Comparison of ENCODE assay signal across 21 mouse cellular contexts in the genomic region with DNA sequence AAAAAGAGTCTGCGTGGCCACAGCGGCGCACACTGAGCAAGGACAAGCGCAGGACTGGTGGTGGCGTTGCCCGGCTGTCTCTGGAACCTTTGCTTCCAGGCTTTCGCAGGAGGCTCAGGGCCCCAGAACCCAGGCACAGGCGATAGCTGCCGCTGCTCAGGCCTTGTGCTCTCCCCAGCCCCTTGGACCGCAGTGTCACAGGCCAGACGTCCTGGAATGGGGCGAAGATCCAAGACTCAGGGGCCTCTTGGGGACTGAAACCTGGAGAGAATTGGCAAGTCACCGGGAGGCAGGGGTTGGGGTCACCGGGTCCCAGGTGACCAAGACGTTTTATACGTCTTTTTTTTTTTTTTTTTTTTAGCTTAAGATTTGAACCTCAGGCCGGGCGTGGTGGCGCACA. TPM values are rescaled to one million over a fixed set of nuclear protein-coding genes. Genes with fewer than 3 reads are reported as not detected.
DNase-seq lines count a peak whose midpoint lies in the region; ATAC-seq and TF ChIP-seq lines count a peak whose summit lies in the region.
"Had no signal": no experiment of that assay in that cellular context is flagged by ENCODE, and none has a peak within 500 bp of the region (broad histone marks: within the 10 kb centered on the region; RNA-seq: fewer than 3 reads in every experiment).

No protein-coding gene starts in this region.

- peaks cover 31% of the 10 kb centered on the region for H3K36me3 ChIP-seq in heart, embryonic 12.5 days
- H3K36me3 ChIP-seq in liver, embryonic 11.5 days (ENCODE audit: control insufficient read depth, insufficient read depth, low read length) = peaks cover 16% of the 10 kb centered on the region
- H3K36me3 ChIP-seq in liver, embryonic 12.5 days = peaks cover 32% of the 10 kb centered on the region
- peaks cover 15% of the 10 kb centered on the region; the same call in 1 of the 2 replicates for H3K36me3 ChIP-seq in ES-E14 (ENCODE audit: control insufficient read depth, insufficient read depth, low read length, poor library complexity, severe bottlenecking)
- peaks cover 39% of the 10 kb centered on the region for H3K36me3 ChIP-seq in embryonic facial prominence, embryonic 10.5 days (replicated peaks)

- ATAC-seq in heart, embryonic 12.5 days (ENCODE audit: insufficient number of reproducible peaks, low FRiP score) = no peak
- ATAC-seq in liver, embryonic 11.5 days (replicated peaks; ENCODE audit: low FRiP score) = no peak
- ATAC-seq in liver, embryonic 12.5 days = no peak
- ATAC-seq: forebrain, embryonic 16.5 days had no signal

- H3K4me2 ChIP-seq in heart, embryonic 12.5 days = peak overlapping the region; percentile 77; the same call in 1 of the 2 replicates
- H3K4me2 ChIP-seq in liver, embryonic 11.5 days = peak overlapping the region; percentile 62
- H3K4me2 ChIP-seq in liver, embryonic 12.5 days = no peak overlapping the region

- no peaks in the 10 kb centered on the region for H3K9me3 ChIP-seq in heart, embryonic 12.5 days (replicated peaks)
- no peaks in the 10 kb centered on the region for H3K9me3 ChIP-seq in liver, embryonic 11.5 days (ENCODE audit: control insufficient read depth, low read length)
- H3K9me3 ChIP-seq in liver, embryonic 12.5 days (replicated peaks) = no peaks in the 10 kb centered on the region
- no peaks in the 10 kb centered on the region for H3K9me3 ChIP-seq in ES-E14 (ENCODE audit: control insufficient read depth, insufficient read depth, low read depth, low read length)
- H3K9me3 ChIP-seq in embryonic facial prominence, embryonic 10.5 days = no peaks in the 10 kb centered on the region
- H3K9me3 ChIP-seq: embryonic facial prominence, embryonic 12.5 days; hindbrain, embryonic 15.5 days; neural tube, embryonic 15.5 days had no signal

- WGBS in heart, embryonic 12.5 days = 34% methylated on average over 19 of the region's 19 CpGs
- 48% methylated on average over 19 of the region's 19 CpGs for WGBS in liver, embryonic 11.5 days
- 55% methylated on average over 19 of the region's 19 CpGs for WGBS in liver, embryonic 12.5 days (ENCODE audit: insufficient replicate concordance)
- WGBS in embryonic facial prominence, embryonic 10.5 days = 38% methylated on average over 19 of the region's 19 CpGs

- no peak overlapping the region for H3K9ac ChIP-seq in heart, embryonic 12.5 days
- no peak overlapping the region for H3K9ac ChIP-seq in liver, embryonic 11.5 days (ENCODE audit: low read depth, low read length)
- H3K9ac ChIP-seq in liver, embryonic 12.5 days = no peak overlapping the region
- H3K9ac ChIP-seq in ES-E14 (ENCODE audit: insufficient read depth, low read depth, low read length, poor library complexity, severe bottlenecking) = peak overlapping the region; percentile 29; the same call in 1 of the 2 replicates
- H3K9ac ChIP-seq: neural tube, embryonic 15.5 days had no signal

- peaks cover 38% of the 10 kb centered on the region for H3K27me3 ChIP-seq in heart, embryonic 12.5 days (replicated peaks)
- H3K27me3 ChIP-seq in liver, embryonic 11.5 days (replicated peaks; ENCODE audit: control insufficient read depth, insufficient read depth, low read length) = peaks cover 17% of the 10 kb centered on the region
- H3K27me3 ChIP-seq in liver, embryonic 12.5 days (replicated peaks) = peaks cover 48% of the 10 kb centered on the region
- peaks cover 50% of the 10 kb centered on the region for H3K27me3 ChIP-seq in embryonic facial prominence, embryonic 10.5 days (replicated peaks; ENCODE audit: low read depth, poor library complexity, severe bottlenecking)

- peaks cover 42% of the 10 kb centered on the region for H3K4me1 ChIP-seq in heart, embryonic 12.5 days (replicated peaks)
- H3K4me1 ChIP-seq in liver, embryonic 11.5 days (replicated peaks; ENCODE audit: control insufficient read depth, insufficient read depth, low read length) = peaks cover 29% of the 10 kb centered on the region
- H3K4me1 ChIP-seq in liver, embryonic 12.5 days = peaks cover 64% of the 10 kb centered on the region
- H3K4me1 ChIP-seq in ES-E14 (ENCODE audit: control insufficient read depth in 2 of 2, insufficient read depth in 2 of 2, low read length in 2 of 2, poor library complexity in 1 of 2) = peaks cover 5 to 26% of the 10 kb centered on the region in 2 experiments; a peak in 2 of 4 replicates
- H3K4me1 ChIP-seq in embryonic facial prominence, embryonic 10.5 days = peaks cover 55% of the 10 kb centered on the region

- no peak overlapping the region for H3K27ac ChIP-seq in heart, embryonic 12.5 days (ENCODE audit: poor library complexity, severe bottlenecking)
- H3K27ac ChIP-seq in liver, embryonic 11.5 days (ENCODE audit: low read depth, low read length) = no peak overlapping the region
- no peak overlapping the region for H3K27ac ChIP-seq in liver, embryonic 12.5 days
- H3K27ac ChIP-seq in ES-E14 (ENCODE audit: insufficient read depth, low read depth, low read length, poor library complexity, severe bottlenecking) = no peak overlapping the region
- 0 out of 2 replicates have a peak overlapping the region, but pooled peaks have one; percentile 44 for H3K27ac ChIP-seq in embryonic facial prominence, embryonic 10.5 days (replicated peaks)
- H3K27ac ChIP-seq: embryonic facial prominence, embryonic 12.5 days; hindbrain, embryonic 15.5 days; layer of hippocampus, adult 2 months; neural tube, embryonic 15.5 days had no signal

- in situ Hi-C loops in ES-E14 (cut with MboI; ENCODE audit: low sequenced_read_pairs in 2 of 2, unreplicated experiment in 2 of 2) = no loop called here

- H3K4me3 ChIP-seq in heart, embryonic 12.5 days = no peak overlapping the region
- no peak overlapping the region for H3K4me3 ChIP-seq in liver, embryonic 11.5 days (ENCODE audit: low read depth, low read length)
- no peak overlapping the region for H3K4me3 ChIP-seq in liver, embryonic 12.5 days
- peak overlapping the region in 1 of 2 experiments; percentile 25; a peak in 1 of 4 replicates for H3K4me3 ChIP-seq in ES-E14 (ENCODE audit: insufficient read depth in 1 of 2, low read depth in 1 of 2, low read length in 2 of 2, poor library complexity in 1 of 2, severe bottlenecking in 1 of 2)
- peak overlapping the region; percentile 31 for H3K4me3 ChIP-seq in embryonic facial prominence, embryonic 10.5 days
- H3K4me3 ChIP-seq: myocyte had no signal

- no peak for DNase-seq in heart, postnatal 4 days
- DNase-seq in liver, embryonic 11.5 days (ENCODE audit: low spot score) = no peak
- DNase-seq in ES-E14 (ENCODE audit: low read depth, low spot score) = no peak
- DNase-seq in embryonic facial prominence, embryonic 10.5 days (ENCODE audit: low spot score) = peak; percentile 27
- no peak for DNase-seq in urinary bladder, adult 18-20 months (ENCODE audit: low spot score in 2 of 2)
- no peak for DNase-seq in spleen, adult 18-20 months
- DNase-seq: cerebellum, adult 9-11 months; heart, postnatal 10 days; thymus, adult 18-20 months had no signal

TF ChIP-seq in ES-E14, 5 proteins besides CTCF, POLR2A, EP300 and RAD21 (continues in another document):
- no peak for TF ChIP-seq ZNF384 (IDR thresholded peaks at IDR 0.05; ENCODE audit: low read depth, low read length)
- no peak for TF ChIP-seq HCFC1 (IDR thresholded peaks at IDR 0.05; ENCODE audit: borderline replicate concordance, insufficient read depth, low read length)
- no peak for TF ChIP-seq MAFK (IDR thresholded peaks at IDR 0.05; ENCODE audit: insufficient read depth, low read depth, low read length)
- no peak for TF ChIP-seq ZC3H11A (IDR thresholded peaks at IDR 0.05; ENCODE audit: borderline replicate concordance, low read depth, low read length)

RNA-seq across cellular contexts. Expression of a gene that starts 1.0 kb away (rescaled TPM):
- 0.20 and 0.21 TPM in 2 replicates for polyA plus RNA-seq in heart, embryonic 12.5 days (2016; fragmentation: Nextera tagmentation; extraction: Ambion mirVana)
- total RNA-seq in heart, postnatal 4 days (2021) = not detected
- 0.12 and 0.49 TPM in 2 replicates for polyA plus RNA-seq in liver, embryonic 11.5 days (2014; fragmentation: Nextera tagmentation; extraction: Ambion mirVana)
- 0.05 and 0.07 TPM in 2 replicates for polyA plus RNA-seq in liver, embryonic 12.5 days (2016; fragmentation: Nextera tagmentation; extraction: Ambion mirVana)
- 0.85 and 1.5 TPM in 2 replicates for total RNA-seq in ES-E14 (2012; rRNA removed)
- 0.16 and 0.34 TPM in 2 replicates for polyA plus RNA-seq in embryonic facial prominence, embryonic 10.5 days (2016; fragmentation: Nextera tagmentation; extraction: Ambion mirVana)
- total RNA-seq: liver, adult 2 months had no signal
- polyA plus RNA-seq: G1E; midbrain, embryonic 14.5 days; stomach, embryonic 14.5 days had no signal

RNA-seq across cellular contexts. Expression of a gene that starts 3.4 kb away (rescaled TPM):
- 5.2 and 5.3 TPM in 2 replicates for polyA plus RNA-seq in heart, embryonic 12.5 days (2016; fragmentation: Nextera tagmentation; extraction: Ambion mirVana)
- total RNA-seq in heart, postnatal 4 days (2021) = 1 to 10 TPM; 1.8 to 2.2 TPM
- 7.1 and 11.9 TPM in 2 replicates for polyA plus RNA-seq in liver, embryonic 11.5 days (2014; fragmentation: Nextera tagmentation; extraction: Ambion mirVana)
- polyA plus RNA-seq in liver, embryonic 12.5 days (2016; fragmentation: Nextera tagmentation; extraction: Ambion mirVana) = 6.0 and 6.5 TPM in 2 replicates
- total RNA-seq in ES-E14 (2012; rRNA removed) = 12.0 and 24.0 TPM in 2 replicates
- polyA plus RNA-seq in embryonic facial prominence, embryonic 10.5 days (2016; fragmentation: Nextera tagmentation; extraction: Ambion mirVana) = 9.0 and 9.2 TPM in 2 replicates

RNA-seq across cellular contexts. Expression of a gene that starts 15.5 kb away (rescaled TPM):
- 6.9 and 7.1 TPM in 2 replicates for polyA plus RNA-seq in heart, embryonic 12.5 days (2016; fragmentation: Nextera tagmentation; extraction: Ambion mirVana)
- total RNA-seq in heart, postnatal 4 days (2021) = 1 to 10 TPM; 4.8 to 6.6 TPM
- polyA plus RNA-seq in liver, embryonic 11.5 days (2014; fragmentation: Nextera tagmentation; extraction: Ambion mirVana) = 11.6 and 13.2 TPM in 2 replicates
- 7.8 and 9.0 TPM in 2 replicates for polyA plus RNA-seq in liver, embryonic 12.5 days (2016; fragmentation: Nextera tagmentation; extraction: Ambion mirVana)
- total RNA-seq in ES-E14 (2012; rRNA removed) = 7.8 and 13.6 TPM in 2 replicates
- 14.2 and 14.6 TPM in 2 replicates for polyA plus RNA-seq in embryonic facial prominence, embryonic 10.5 days (2016; fragmentation: Nextera tagmentation; extraction: Ambion mirVana)

RNA-seq across cellular contexts. Expression of a gene that starts 15.6 kb away (rescaled TPM):
- polyA plus RNA-seq in heart, embryonic 12.5 days (2016; fragmentation: Nextera tagmentation; extraction: Ambion mirVana) = 24.3 and 27.3 TPM in 2 replicates
- 10 to 100 TPM; 19.2 to 21.6 TPM for total RNA-seq in heart, postnatal 4 days (2021)
- polyA plus RNA-seq in liver, embryonic 11.5 days (2014; fragmentation: Nextera tagmentation; extraction: Ambion mirVana) = 46.6 and 54.5 TPM in 2 replicates
- polyA plus RNA-seq in liver, embryonic 12.5 days (2016; fragmentation: Nextera tagmentation; extraction: Ambion mirVana) = 33.4 and 36.0 TPM in 2 replicates
- 12.7 and 23.0 TPM in 2 replicates for total RNA-seq in ES-E14 (2012; rRNA removed)
- polyA plus RNA-seq in embryonic facial prominence, embryonic 10.5 days (2016; fragmentation: Nextera tagmentation; extraction: Ambion mirVana) = 36.7 and 46.5 TPM in 2 replicates

RNA-seq across cellular contexts. Expression of a gene that starts 15.7 kb away (rescaled TPM):
- 0.15 TPM in 1 of 2 replicates, not detected in the other for polyA plus RNA-seq in heart, embryonic 12.5 days (2016; fragmentation: Nextera tagmentation; extraction: Ambion mirVana)
- total RNA-seq in heart, postnatal 4 days (2021) = under 1 TPM; 0.21 to 0.25 TPM
- 0.18 TPM in 1 of 2 replicates, not detected in the other for polyA plus RNA-seq in liver, embryonic 11.5 days (2014; fragmentation: Nextera tagmentation; extraction: Ambion mirVana)
- 0.10 TPM in 1 of 2 replicates, not detected in the other for polyA plus RNA-seq in liver, embryonic 12.5 days (2016; fragmentation: Nextera tagmentation; extraction: Ambion mirVana)
- total RNA-seq in ES-E14 (2012; rRNA removed) = 1.1 and 2.2 TPM in 2 replicates
- 0.17 and 0.36 TPM in 2 replicates for polyA plus RNA-seq in embryonic facial prominence, embryonic 10.5 days (2016; fragmentation: Nextera tagmentation; extraction: Ambion mirVana)
- total RNA-seq: liver, adult 2 months had no signal
